Mouse (Mus musculus) ES-E14 (cell line): ENCODE measurements around the gene Alas2. TPM values are rescaled to one million over a fixed set of nuclear protein-coding genes. Genes with fewer than 3 reads are reported as not detected.

Source experiments
- DNase-seq: peaks from one replicate; pipeline ENCODE4 v3.0.0-alpha.2; 2013; ENCODE audit warnings: low read depth, low spot score
- H3K27ac ChIP-seq: 2 replicates; pipeline ENCODE4 v1.5.1; 2012; ENCODE audit warnings: low read depth, mild to moderate bottlenecking, low read length, moderate library complexity, mixed read lengths; ENCODE audit not compliant: poor library complexity, insufficient read depth, severe bottlenecking
- H3K36me3 ChIP-seq: 2 replicates; pipeline ENCODE4 v1.6.1; 2012; ENCODE audit warnings: mild to moderate bottlenecking, low read length, moderate library complexity, mixed read lengths; ENCODE audit not compliant: control insufficient read depth, poor library complexity, insufficient read depth, severe bottlenecking
- H3K4me1 ChIP-seq, 2 experiments: fragments of 150-350 bp in 1 of 2; sonication (generic) in 1 of 2; 2 replicates each; pipeline ENCODE4 v1.6.1; 2012; ENCODE audit warnings: low read length in 2 of 2, mild to moderate bottlenecking in 1 of 2, mixed read lengths in 1 of 2; ENCODE audit not compliant: control insufficient read depth in 2 of 2, insufficient read depth in 2 of 2, poor library complexity in 1 of 2
- H3K4me3 ChIP-seq, 2 experiments: fragments of 150-350 bp in 1 of 2; sonication (generic) in 1 of 2; 2 replicates each; pipeline ENCODE4 v1.5.1; 2012; ENCODE audit warnings: low read length in 2 of 2, low read depth in 1 of 2, mild to moderate bottlenecking in 1 of 2, mixed read lengths in 1 of 2; ENCODE audit not compliant: insufficient read depth in 1 of 2, poor library complexity in 1 of 2, severe bottlenecking in 1 of 2
- H3K9ac ChIP-seq: 2 replicates; pipeline ENCODE4 v1.6.1; 2012; ENCODE audit warnings: low read depth, mild to moderate bottlenecking, low read length, mixed read lengths; ENCODE audit not compliant: poor library complexity, insufficient read depth, severe bottlenecking
- H3K9me3 ChIP-seq: fragments of 150-350 bp; sonication (generic); 2 replicates; pipeline ENCODE4 v1.6.1; 2012; ENCODE audit warnings: low read depth, mild to moderate bottlenecking, low read length; ENCODE audit not compliant: control insufficient read depth, insufficient read depth
- CHD2 ChIP-seq: IDR thresholded peaks from 2 replicates; pipeline ENCODE4 v1.6.1; 2014; ENCODE audit warnings: mild to moderate bottlenecking, low read depth, low read length, inconsistent platforms
- HCFC1 ChIP-seq: IDR thresholded peaks from 2 replicates; pipeline ENCODE4 v1.6.1; 2012; ENCODE audit warnings: low read length, inconsistent platforms, borderline replicate concordance; ENCODE audit not compliant: insufficient read depth
- MAFK ChIP-seq: IDR thresholded peaks from 2 replicates; pipeline ENCODE4 v1.6.1; 2014; ENCODE audit warnings: mild to moderate bottlenecking, low read depth, low read length, inconsistent platforms; ENCODE audit not compliant: insufficient read depth
- ZC3H11A ChIP-seq: IDR thresholded peaks from 2 replicates; pipeline ENCODE4 v1.6.1; 2012; ENCODE audit warnings: low read depth, mild to moderate bottlenecking, inconsistent platforms, low read length, borderline replicate concordance
- ZNF384 ChIP-seq: IDR thresholded peaks from 2 replicates; pipeline ENCODE4 v1.6.1; 2012; ENCODE audit warnings: low read depth, low read length, inconsistent platforms
- in situ Hi-C, 2 experiments: fragments of 600-800 bp; cut with MboI; formaldehyde crosslinking; loops; one replicate each; pipeline ENCODE4 v1.15.1; 2025; ENCODE audit warnings: low sequenced_read_pairs in 2 of 2, inconsistent platforms in 1 of 2; ENCODE audit not compliant: unreplicated experiment in 2 of 2
- total RNA-seq: library from RNA; depleted of rRNA; stranded (reverse); fragments of 300-350 nt; gene quantifications from 2 replicates; pipeline ENCODE4 v1.2.3, GENCODE M21; 2012; rRNA removed

Gene Alas2
- total RNA-seq: 2.1 and 3.2 TPM in 2 replicates

GRCm38 (mm10) chrX:150547239-150547638, at the start of gene Alas2:
TSS of gene Alas2 (plus strand) at chrX:150547375.
- DNase-seq: no peak
- TF ChIP-seq HCFC1 (no peak), ZC3H11A (no peak), CHD2 (no peak), ZNF384 (no peak), MAFK (no peak)
- Histone ChIP-seq H3K27ac (no peak within 1 kb of the TSS), H3K9me3 (no peaks in the 10 kb centered on the region), H3K9ac (no peak within 1 kb of the TSS), H3K36me3 (no peaks in the 10 kb centered on the region; the same call in 1 of the 2 replicates), H3K4me3 (no peak within 1 kb of the TSS), H3K4me1 (no peaks in the 10 kb centered on the region)
- in situ Hi-C loops: no loop called here

- no peak overlapping the region for H3K4me3 ChIP-seq
- no peak for TF ChIP-seq ZNF384
- no peak for TF ChIP-seq HCFC1
- no peak for TF ChIP-seq CHD2
- TF ChIP-seq ZC3H11A: no peak
- no peak for TF ChIP-seq MAFK
- H3K4me1 ChIP-seq: no peaks in the 10 kb centered on the region
- no peak overlapping the region for H3K27ac ChIP-seq
- no peaks in the 10 kb centered on the region for H3K9me3 ChIP-seq
- DNase-seq: no peak
- no peaks in the 10 kb centered on the region for H3K36me3 ChIP-seq
- in situ Hi-C loops: loop anchor here (25.0 kb wide), 1 partner anchor 454 kb away; no protein-coding TSS in a partner anchor
- no peak overlapping the region; the same call in 1 of the 2 replicates for H3K9ac ChIP-seq
These were observed 38.5 kb upstream of the Alas2 start for GRCm38 (mm10) chrX:150508696-150509095.

- no peak overlapping the region for H3K4me3 ChIP-seq
- H3K9me3 ChIP-seq: no peaks in the 10 kb centered on the region
- no peak overlapping the region for H3K9ac ChIP-seq
- no peak for DNase-seq
- in situ Hi-C loops: loop anchor here (25.0 kb wide), 1 partner anchor 452 kb away; no protein-coding TSS in a partner anchor
- H3K4me1 ChIP-seq: no peaks in the 10 kb centered on the region
- no peak overlapping the region for H3K27ac ChIP-seq
- H3K36me3 ChIP-seq: no peaks in the 10 kb centered on the region
- TF ChIP-seq ZC3H11A: no peak
- no peak for TF ChIP-seq CHD2
- no peak for TF ChIP-seq MAFK
- TF ChIP-seq HCFC1: no peak
- no peak for TF ChIP-seq ZNF384
These were observed 36.5 kb upstream of the Alas2 start for GRCm38 (mm10) chrX:150510631-150511030.

GRCm38 (mm10) chrX:150511274-150511673, 35.9 kb upstream of the Alas2 start:
- Histone ChIP-seq H3K9me3 (no peaks in the 10 kb centered on the region), H3K36me3 (no peaks in the 10 kb centered on the region), H3K4me1 (no peaks in the 10 kb centered on the region), H3K9ac (no peak overlapping the region), H3K27ac (no peak overlapping the region), H3K4me3 (no peak overlapping the region)
- in situ Hi-C loops: loop anchor here (25.0 kb wide), 1 partner anchor 451 kb away; no protein-coding TSS in a partner anchor
- no peak for DNase-seq
- no peak for TF ChIP-seq HCFC1
- TF ChIP-seq ZNF384: no peak
- no peak for TF ChIP-seq CHD2
- TF ChIP-seq MAFK: no peak
- no peak for TF ChIP-seq ZC3H11A
